Comparison of ENCODE assay signal across 18 mouse cellular contexts in the genomic region with DNA sequence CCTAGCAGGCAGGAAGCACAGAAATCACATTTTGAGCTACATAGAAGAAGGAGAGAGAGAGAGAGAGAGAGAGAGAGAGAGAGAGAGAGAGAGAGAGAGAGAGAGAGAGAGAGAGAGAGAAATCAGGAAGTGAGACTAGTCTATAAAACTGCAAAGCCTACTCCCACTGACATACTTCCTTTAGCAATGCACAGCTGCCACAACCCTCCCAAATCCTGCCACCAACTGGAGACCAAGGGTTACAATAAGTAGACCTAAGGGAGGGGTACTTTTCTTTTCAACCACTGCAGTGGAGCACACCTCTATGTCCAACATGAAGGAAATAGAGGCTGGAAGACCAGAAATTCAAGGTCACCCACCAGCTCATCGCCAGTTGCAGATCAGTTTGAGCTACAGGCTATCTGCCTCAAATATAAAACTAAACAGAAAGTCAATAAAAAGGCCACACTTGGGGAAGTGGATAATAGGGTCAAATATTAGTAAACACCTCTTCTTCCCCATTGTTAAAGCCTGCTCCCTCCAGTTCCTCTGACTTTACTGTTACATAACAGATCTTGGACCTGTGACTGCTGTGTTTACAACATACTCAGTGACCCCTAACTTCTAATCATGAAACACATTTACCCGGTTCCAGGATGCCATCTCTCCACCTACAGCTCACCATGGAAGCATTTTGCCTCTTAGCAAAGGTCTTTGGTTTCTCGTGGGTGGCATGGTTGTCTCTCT. TPM values are rescaled to one million over a fixed set of nuclear protein-coding genes. Genes with fewer than 3 reads are reported as not detected.
DNase-seq lines count a peak whose midpoint lies in the region; ATAC-seq lines count a peak whose summit lies in the region.
"Had no signal": no experiment of that assay in that cellular context is flagged by ENCODE, and none has a peak within 500 bp of the region (broad histone marks: within the 10 kb centered on the region; RNA-seq: fewer than 3 reads in every experiment).

No protein-coding gene starts in this region.

- no peak overlapping the region for H3K4me2 ChIP-seq in intestine, embryonic 16.5 days (ENCODE audit: low read depth, low read length)
- H3K4me2 ChIP-seq in intestine, embryonic 15.5 days (replicated peaks) = no peak overlapping the region
- no peak overlapping the region for H3K4me2 ChIP-seq in hindbrain, embryonic 14.5 days (replicated peaks)
- H3K4me2 ChIP-seq: embryonic facial prominence, embryonic 12.5 days; midbrain, embryonic 11.5 days; neural tube, embryonic 12.5 days had no signal

- peak; percentile 79 for DNase-seq in A20 (ENCODE audit: low read depth, low spot score)
- peak; percentile 22 to 29 for DNase-seq in spleen, adult 18-20 months
- DNase-seq in hindbrain, embryonic 14.5 days (ENCODE audit: low spot score) = no peak
- no peak for DNase-seq in urinary bladder, postnatal 25 days (ENCODE audit: low spot score)
- no peak for DNase-seq in c-Kit-positive CD71-positive TER-119-positive erythroid progenitor cells, embryonic 14.5 days (ENCODE audit: low spot score)
- DNase-seq: cerebellum, postnatal 14 days; gastrocnemius, adult 2 months; left cerebral cortex, postnatal 4 days; retina, postnatal 1 day had no signal

- H3K27me3 ChIP-seq in intestine, embryonic 16.5 days (replicated peaks; ENCODE audit: control insufficient read depth, insufficient read depth, low read length) = no peaks in the 10 kb centered on the region
- H3K27me3 ChIP-seq in intestine, embryonic 15.5 days (replicated peaks) = no peaks in the 10 kb centered on the region
- no peaks in the 10 kb centered on the region for H3K27me3 ChIP-seq in hindbrain, embryonic 14.5 days (ENCODE audit: control insufficient read depth, insufficient read depth, low read length)
- H3K27me3 ChIP-seq: embryonic facial prominence, embryonic 12.5 days; neural tube, embryonic 12.5 days had no signal

- peak; percentile 52; the same call in 1 of the 2 replicates for ATAC-seq in intestine, embryonic 16.5 days
- no peak; the same call in 1 of the 2 replicates for ATAC-seq in intestine, embryonic 15.5 days
- peak; percentile 82 to 87 for ATAC-seq in hematopoietic stem cell, adult 5-6 weeks (replicated peaks in 1 of 2; ENCODE audit: insufficient read depth in 1 of 2, low FRiP score in 2 of 2, low TSS enrichment in 1 of 2, low read depth in 1 of 2, poor library complexity in 2 of 2, severe bottlenecking in 2 of 2)
- no peak for ATAC-seq in hindbrain, embryonic 14.5 days (ENCODE audit: low FRiP score)

- no peak overlapping the region for H3K27ac ChIP-seq in intestine, embryonic 16.5 days (ENCODE audit: low read length)
- no peak overlapping the region for H3K27ac ChIP-seq in intestine, embryonic 15.5 days
- H3K27ac ChIP-seq in hindbrain, embryonic 14.5 days = no peak overlapping the region
- H3K27ac ChIP-seq: embryonic facial prominence, embryonic 12.5 days; gastrocnemius, adult 2 months; heart, embryonic 10.5 days; hindbrain, embryonic 10.5 days; neural tube, embryonic 12.5 days had no signal

- 72% methylated on average over 3 of the region's 3 CpGs for WGBS in intestine, embryonic 16.5 days
- WGBS in intestine, embryonic 15.5 days = 72% methylated on average over 3 of the region's 3 CpGs
- 82% methylated on average over 3 of the region's 3 CpGs for WGBS in hindbrain, embryonic 14.5 days

- H3K9ac ChIP-seq in intestine, embryonic 16.5 days (ENCODE audit: low read depth, low read length) = no peak overlapping the region
- H3K9ac ChIP-seq in intestine, embryonic 15.5 days = no peak overlapping the region
- H3K9ac ChIP-seq in hindbrain, embryonic 14.5 days = no peak overlapping the region
- H3K9ac ChIP-seq: embryonic facial prominence, embryonic 12.5 days; neural tube, embryonic 12.5 days had no signal

- no peak overlapping the region for H3K4me3 ChIP-seq in intestine, embryonic 16.5 days (ENCODE audit: low read length)
- H3K4me3 ChIP-seq in intestine, embryonic 15.5 days (replicated peaks) = no peak overlapping the region
- no peak overlapping the region for H3K4me3 ChIP-seq in hindbrain, embryonic 14.5 days (replicated peaks; ENCODE audit: low read length)
- H3K4me3 ChIP-seq: embryonic facial prominence, embryonic 12.5 days; gastrocnemius, adult 2 months; heart, embryonic 10.5 days; hindbrain, embryonic 10.5 days; neural tube, embryonic 12.5 days had no signal

- no peaks in the 10 kb centered on the region for H3K36me3 ChIP-seq in intestine, embryonic 16.5 days (ENCODE audit: control insufficient read depth, insufficient read depth, low read length)
- no peaks in the 10 kb centered on the region for H3K36me3 ChIP-seq in intestine, embryonic 15.5 days
- no peaks in the 10 kb centered on the region for H3K36me3 ChIP-seq in hindbrain, embryonic 14.5 days (replicated peaks; ENCODE audit: control insufficient read depth, insufficient read depth)
- H3K36me3 ChIP-seq: embryonic facial prominence, embryonic 12.5 days; G1E; heart, embryonic 10.5 days; hindbrain, embryonic 10.5 days; neural tube, embryonic 12.5 days had no signal

- H3K4me1 ChIP-seq in intestine, embryonic 16.5 days (ENCODE audit: control insufficient read depth, insufficient read depth, low read length) = no peaks in the 10 kb centered on the region
- no peaks in the 10 kb centered on the region for H3K4me1 ChIP-seq in intestine, embryonic 15.5 days (replicated peaks)
- H3K4me1 ChIP-seq in hindbrain, embryonic 14.5 days (replicated peaks; ENCODE audit: control insufficient read depth, insufficient read depth, low read length) = no peaks in the 10 kb centered on the region
- H3K4me1 ChIP-seq: embryonic facial prominence, embryonic 12.5 days; heart, embryonic 10.5 days; hindbrain, embryonic 10.5 days; neural tube, embryonic 12.5 days had no signal

- H3K9me3 ChIP-seq in intestine, embryonic 16.5 days (ENCODE audit: control insufficient read depth, low read length) = no peaks in the 10 kb centered on the region
- H3K9me3 ChIP-seq in intestine, embryonic 15.5 days = no peaks in the 10 kb centered on the region
- H3K9me3 ChIP-seq in hindbrain, embryonic 14.5 days (ENCODE audit: control insufficient read depth, low read length) = no peaks in the 10 kb centered on the region
- H3K9me3 ChIP-seq: embryonic facial prominence, embryonic 12.5 days; G1E; heart, embryonic 10.5 days; hindbrain, embryonic 10.5 days; neural tube, embryonic 12.5 days had no signal

RNA-seq across cellular contexts. Expression of a gene that starts 20.8 kb away (rescaled TPM):
- polyA plus RNA-seq in intestine, embryonic 16.5 days (2015; fragmentation: Nextera tagmentation; extraction: Ambion mirVana) = 4.6 and 5.1 TPM in 2 replicates
- polyA plus RNA-seq in intestine, embryonic 15.5 days (2015; fragmentation: Nextera tagmentation; extraction: Ambion mirVana) = 6.5 and 7.0 TPM in 2 replicates
- 1.5 and 3.1 TPM in 2 replicates for total RNA-seq in hematopoietic stem cell, adult 5-6 weeks (2017)
- 6.2 and 7.0 TPM in 2 replicates for polyA plus RNA-seq in hindbrain, embryonic 14.5 days (2014; fragmentation: Nextera tagmentation; extraction: Ambion mirVana)
- polyA plus RNA-seq: G1E had no signal

Comparison
In these comparisons a context has a peak if more than half of its experiments do, and no peak if none do; other contexts are left out.
1. ATAC-seq: peak in intestine, embryonic 16.5 days (single experiment) and hematopoietic stem cell, adult 5-6 weeks (2 of 2); none in intestine, embryonic 15.5 days (single experiment) and hindbrain, embryonic 14.5 days (single experiment).
2. DNase-seq: peak in A20 (single experiment) and spleen, adult 18-20 months (2 of 2); none in hindbrain, embryonic 14.5 days (single experiment), urinary bladder, postnatal 25 days (single experiment) and c-Kit-positive CD71-positive TER-119-positive erythroid progenitor cells, embryonic 14.5 days (single experiment).